Mouse (Mus musculus): ENCODE measurements around the gene Pfkfb2. TPM values are rescaled to one million over a fixed set of nuclear protein-coding genes. Genes with fewer than 3 reads are reported as not detected.
A peak's percentile ranks its signal among the peaks of the same experiment; 100 is the strongest.

The Pfkfb2 gene
- polyA plus RNA-seq, 1 experiment from 2014 or later: 5.5 TPM

DNA sequence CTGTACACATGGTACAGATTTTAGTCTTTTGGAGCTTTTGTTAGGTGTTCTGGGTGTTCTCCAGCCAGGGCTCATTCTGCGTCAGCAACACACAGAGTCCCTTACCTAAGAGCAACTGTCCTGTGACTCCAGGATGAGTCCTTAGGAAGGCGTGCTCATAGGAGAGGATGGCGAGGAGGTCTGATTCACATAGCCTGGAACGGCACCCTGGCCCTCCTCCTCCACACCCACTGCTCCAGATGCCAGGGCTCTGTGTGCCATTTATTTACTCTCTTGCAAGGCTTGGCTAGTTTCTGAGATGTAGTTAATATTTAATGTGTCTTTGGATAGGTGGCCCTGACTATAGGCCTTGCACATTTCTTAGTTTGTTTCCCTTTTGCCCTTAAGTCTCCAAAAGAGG, 4.6 kb upstream of the Pfkfb2 start:
- no peak overlapping the region for H3K4me3 ChIP-seq
- no peaks in the 10 kb centered on the region for H3K36me3 ChIP-seq
- H3K27me3 ChIP-seq (ENCODE audit: low read depth, poor library complexity, severe bottlenecking): no peaks in the 10 kb centered on the region
- H3K27ac ChIP-seq (replicated peaks): no peak overlapping the region
- WGBS: 88% methylated on average over 4 of the region's 4 CpGs
- no peaks in the 10 kb centered on the region for H3K9me3 ChIP-seq (replicated peaks)
- peaks cover 10% of the 10 kb centered on the region for H3K4me1 ChIP-seq
- DNase-seq (ENCODE audit: low spot score): no peak

DNA sequence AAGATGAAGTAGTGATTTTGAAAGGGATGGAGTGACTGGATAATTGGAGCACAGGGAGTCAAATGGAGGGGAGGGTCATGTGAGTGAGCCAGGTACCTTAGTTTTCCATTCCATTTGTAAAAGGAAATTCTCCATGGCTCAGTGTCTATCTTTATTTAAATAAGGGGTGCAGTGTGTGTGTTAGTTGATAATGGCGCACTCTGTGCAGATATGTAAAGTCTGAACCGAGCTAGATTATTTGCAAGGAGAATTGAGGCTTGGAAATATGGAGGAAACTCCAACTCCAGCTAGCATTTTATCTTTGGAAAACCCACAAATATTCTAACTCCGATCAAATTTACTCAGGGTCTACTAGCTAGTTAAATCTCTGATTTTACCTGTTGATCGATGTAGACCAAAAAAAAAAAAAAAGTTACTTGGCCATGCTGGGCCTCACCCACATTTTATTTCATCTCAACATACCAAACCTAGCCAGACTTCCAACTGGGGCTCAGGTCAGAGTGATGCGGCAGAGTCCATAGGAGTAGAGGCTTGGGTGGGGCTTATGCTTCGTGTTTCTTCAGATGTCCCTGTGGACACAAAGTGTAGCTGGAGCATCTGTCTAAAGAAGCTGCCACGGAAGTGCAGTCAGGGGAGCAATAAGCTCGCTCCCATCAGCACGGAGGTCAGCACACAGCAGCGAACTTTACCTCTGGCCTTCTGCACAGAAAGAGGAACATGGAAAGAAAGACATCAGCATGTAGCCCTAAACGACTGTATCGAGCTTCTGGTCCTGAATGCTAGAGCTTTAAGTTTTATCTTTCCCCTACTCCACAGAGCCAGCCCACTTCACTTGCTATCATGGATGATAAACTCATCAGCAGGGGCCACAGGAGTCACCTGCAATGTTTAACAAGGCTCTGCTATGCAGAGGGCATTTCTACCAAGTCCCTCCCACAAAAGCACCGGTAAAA, 3.9 kb upstream of the Pfkfb2 start:
- Histone ChIP-seq H3K27ac (replicated peaks) (no peak overlapping the region), H3K27me3 (ENCODE audit: low read depth, poor library complexity, severe bottlenecking) (no peaks in the 10 kb centered on the region), H3K4me1 (peaks cover 10% of the 10 kb centered on the region), H3K36me3 (no peaks in the 10 kb centered on the region), H3K4me3 (no peak overlapping the region), H3K9me3 (replicated peaks) (no peaks in the 10 kb centered on the region)
- no peak for DNase-seq (ENCODE audit: low spot score)
- 92% methylated on average over 13 of the region's 13 CpGs for WGBS

DNA sequence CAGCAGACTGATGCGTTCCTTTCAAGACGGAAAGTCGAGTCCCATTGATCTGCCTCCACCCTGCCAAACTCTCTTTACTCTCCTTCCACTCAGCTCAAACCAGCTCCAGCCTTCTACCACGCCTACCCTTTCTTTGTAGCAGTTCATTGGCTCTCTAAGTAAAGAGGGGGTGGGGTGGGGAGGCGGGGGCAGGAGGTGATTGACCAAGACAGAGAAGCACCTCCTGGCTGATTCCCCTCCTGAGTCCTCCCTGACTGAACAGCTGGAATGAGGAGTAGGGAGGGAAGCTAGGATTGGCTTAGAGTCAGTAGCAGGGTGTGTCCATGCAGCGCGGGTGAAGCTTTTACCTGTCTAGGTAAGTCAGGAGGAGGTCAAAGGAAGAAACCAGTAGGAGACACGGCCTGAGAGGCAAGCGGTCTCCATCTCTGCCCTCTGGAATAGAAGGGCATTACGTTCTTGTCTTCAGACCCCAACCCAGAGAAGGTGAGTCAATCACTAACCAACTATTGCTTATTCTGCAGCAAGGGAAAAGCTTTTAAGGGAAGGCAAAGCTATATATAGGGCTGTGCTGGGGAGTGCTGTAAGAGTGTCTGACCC, 2.8 kb upstream of the Pfkfb2 start, which contains the start of gene AA986860:
TSS of gene AA986860 (plus strand) at position 236 of the 597 bp plus-strand sequence.
- H3K4me3 ChIP-seq: peak within 1 kb of the TSS; percentile 34
- H3K4me1 ChIP-seq: peaks cover 10% of the 10 kb centered on the region
- no peaks in the 10 kb centered on the region for H3K36me3 ChIP-seq
- 5% methylated on average over 10 of the region's 10 CpGs for WGBS
- DNase-seq (ENCODE audit: low spot score): peak; percentile 51
- no peaks in the 10 kb centered on the region for H3K27me3 ChIP-seq (ENCODE audit: low read depth, poor library complexity, severe bottlenecking)
- no peak within 1 kb of the TSS for H3K27ac ChIP-seq (replicated peaks)
- H3K9me3 ChIP-seq (replicated peaks): no peaks in the 10 kb centered on the region

DNA sequence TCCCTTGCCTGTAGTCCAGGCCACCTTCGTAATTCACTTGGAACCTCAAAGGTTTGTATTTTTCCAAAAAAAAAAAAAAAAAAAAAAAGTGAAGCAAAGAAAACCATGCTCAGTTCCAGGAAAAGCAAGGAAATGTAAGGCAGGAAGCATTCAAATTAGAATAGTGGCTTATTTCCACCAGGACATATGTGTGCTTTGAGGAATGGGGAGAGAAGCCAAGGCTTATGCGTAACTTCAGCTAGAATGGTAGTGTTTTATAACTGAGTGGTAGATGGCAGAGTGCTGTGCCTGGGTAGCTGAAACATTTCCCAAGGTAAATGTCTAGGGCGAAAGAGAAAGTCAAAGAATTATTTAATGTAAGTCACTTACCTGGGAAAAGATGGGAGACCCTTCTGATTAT, 345 bp downstream of the Pfkfb2 start:
- Histone ChIP-seq H3K27me3 (ENCODE audit: low read depth, poor library complexity, severe bottlenecking) (no peaks in the 10 kb centered on the region), H3K36me3 (0 out of 2 replicates have a peak, but pooled peaks cover under 1% of the 10 kb centered on the region), H3K27ac (replicated peaks) (no peak overlapping the region), H3K4me1 (peaks cover 10% of the 10 kb centered on the region), H3K4me3 (no peak overlapping the region), H3K9me3 (replicated peaks) (no peaks in the 10 kb centered on the region)
- DNase-seq (ENCODE audit: low spot score): no peak
- WGBS: 91% methylated on average over 3 of the region's 3 CpGs

DNA sequence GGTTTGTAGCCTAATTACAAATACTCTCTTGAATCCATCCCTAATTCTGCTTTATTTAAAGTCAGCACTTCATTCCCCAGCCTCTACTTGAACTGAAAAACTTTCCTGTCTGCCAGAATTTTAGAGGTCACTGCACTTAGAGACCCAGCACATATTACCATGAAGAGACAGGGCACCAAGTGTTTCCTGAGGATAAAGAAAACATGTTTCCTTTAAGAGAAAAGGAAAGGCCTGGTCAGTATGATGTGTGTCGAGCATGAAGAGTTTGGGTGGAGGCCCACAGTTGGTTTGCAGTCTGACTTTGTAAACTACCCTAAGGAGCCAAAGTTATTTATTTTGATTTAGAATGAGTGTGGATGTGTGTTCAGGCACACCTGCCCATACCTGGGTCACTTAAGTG, 983 bp downstream of the Pfkfb2 start:
- H3K9me3 ChIP-seq (replicated peaks): no peaks in the 10 kb centered on the region
- H3K4me3 ChIP-seq: no peak overlapping the region
- H3K27me3 ChIP-seq (ENCODE audit: low read depth, poor library complexity, severe bottlenecking): no peaks in the 10 kb centered on the region
- peaks cover 6% of the 10 kb centered on the region; the same call in 1 of the 2 replicates for H3K36me3 ChIP-seq
- DNase-seq (ENCODE audit: low spot score): no peak
- WGBS: 85% methylated on average over 1 of the region's 1 CpGs
- H3K4me1 ChIP-seq: peaks cover 10% of the 10 kb centered on the region
- no peak overlapping the region for H3K27ac ChIP-seq (replicated peaks)

DNA sequence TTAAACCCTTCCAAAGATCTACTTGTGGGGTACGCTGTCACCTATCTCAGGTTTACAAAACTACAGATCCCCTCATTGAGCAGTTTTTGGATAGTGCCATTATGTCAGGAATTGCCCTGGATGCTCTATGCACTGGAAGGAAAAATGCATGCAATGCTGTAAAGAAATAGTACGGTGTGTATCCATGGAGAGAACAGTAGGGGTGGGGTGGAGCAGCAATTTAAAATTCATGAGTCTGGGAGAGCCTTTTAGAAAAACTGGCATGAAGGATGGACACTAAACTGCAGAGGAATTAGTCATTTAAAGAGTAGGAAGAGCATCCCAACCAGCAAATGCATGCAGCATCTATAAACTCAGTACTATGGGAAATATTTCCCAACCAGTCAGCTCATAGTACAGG, 2.7 kb downstream of the Pfkfb2 start:
- Histone ChIP-seq H3K27ac (replicated peaks) (no peak overlapping the region), H3K4me1 (peaks cover 1% of the 10 kb centered on the region), H3K36me3 (peaks cover 10% of the 10 kb centered on the region), H3K27me3 (ENCODE audit: low read depth, poor library complexity, severe bottlenecking) (no peaks in the 10 kb centered on the region), H3K4me3 (no peak overlapping the region), H3K9me3 (replicated peaks) (no peaks in the 10 kb centered on the region)
- no peak for DNase-seq (ENCODE audit: low spot score)
- 90% methylated on average over 2 of the region's 2 CpGs for WGBS

DNA sequence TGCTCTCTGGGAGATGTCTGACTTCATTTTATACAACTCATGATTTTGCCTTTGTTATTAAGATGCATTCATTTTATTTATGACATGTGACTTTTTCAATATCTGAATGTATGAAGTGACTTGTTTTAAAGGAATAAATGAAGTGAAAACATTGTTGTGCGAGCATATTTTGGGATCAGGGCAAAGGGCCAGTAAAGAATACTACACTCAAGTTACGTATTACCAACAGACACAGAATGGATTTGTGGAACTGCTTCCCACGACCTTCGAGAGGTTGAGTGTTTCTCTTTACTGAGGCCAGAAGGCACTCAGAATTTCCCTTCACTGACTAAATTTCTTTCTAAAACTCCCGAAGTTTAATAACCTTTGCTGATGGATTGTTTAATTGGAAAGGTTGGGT, 4.8 kb downstream of the Pfkfb2 start:
- H3K4me1 ChIP-seq: peaks cover 3% of the 10 kb centered on the region; the same call in 1 of the 2 replicates
- DNase-seq (ENCODE audit: low spot score): no peak
- no peak overlapping the region for H3K27ac ChIP-seq (replicated peaks)
- no peak overlapping the region for H3K4me3 ChIP-seq
- no peaks in the 10 kb centered on the region for H3K27me3 ChIP-seq (ENCODE audit: low read depth, poor library complexity, severe bottlenecking)
- H3K9me3 ChIP-seq (replicated peaks): no peaks in the 10 kb centered on the region
- 97% methylated on average over 5 of the region's 5 CpGs for WGBS
- peaks cover 19% of the 10 kb centered on the region for H3K36me3 ChIP-seq

DNA sequence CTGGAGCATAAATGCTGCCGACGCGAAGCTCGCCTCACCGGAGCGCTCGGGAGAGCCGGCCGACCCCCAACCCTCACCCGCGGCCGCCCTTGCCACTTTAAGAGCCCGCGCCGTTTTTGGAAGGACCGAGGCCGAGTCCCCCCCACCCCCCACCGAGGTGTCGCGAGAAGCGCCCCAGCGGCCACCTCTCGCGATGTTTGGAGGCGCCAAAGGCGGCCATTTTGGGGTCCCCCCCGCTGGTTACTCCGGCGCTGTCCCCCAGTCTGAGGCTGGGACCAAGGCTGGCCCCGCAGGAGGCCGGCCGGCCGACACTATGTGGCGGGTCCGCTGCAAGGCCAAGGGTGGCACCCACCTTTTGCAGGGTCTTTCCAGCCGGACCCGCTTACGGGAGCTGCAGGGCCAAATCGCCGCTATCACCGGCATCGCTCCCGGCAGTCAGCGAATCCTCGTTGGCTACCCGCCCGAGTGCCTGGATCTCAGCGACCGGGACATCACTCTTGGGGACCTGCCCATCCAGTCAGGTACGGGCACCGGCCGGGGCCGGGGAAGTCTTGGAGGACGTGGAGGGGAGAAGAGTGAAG, 11.7 kb downstream of the Pfkfb2 start, which contains the start of gene Yod1:
TSS of gene Yod1 (plus strand) at position 37 of the 581 bp plus-strand sequence.
- Histone ChIP-seq H3K4me3 (peak within 1 kb of the TSS; percentile 82), H3K27me3 (ENCODE audit: low read depth, poor library complexity, severe bottlenecking) (peaks cover 24% of the 10 kb centered on the region), H3K9me3 (replicated peaks) (no peaks in the 10 kb centered on the region), H3K27ac (replicated peaks) (peak within 1 kb of the TSS; percentile 94), H3K4me1 (peaks cover 27% of the 10 kb centered on the region), H3K36me3 (peaks cover 18% of the 10 kb centered on the region)
- under 1% methylated on average over 54 of the region's 54 CpGs for WGBS
- peak; percentile 90 for DNase-seq (ENCODE audit: low spot score)

DNA sequence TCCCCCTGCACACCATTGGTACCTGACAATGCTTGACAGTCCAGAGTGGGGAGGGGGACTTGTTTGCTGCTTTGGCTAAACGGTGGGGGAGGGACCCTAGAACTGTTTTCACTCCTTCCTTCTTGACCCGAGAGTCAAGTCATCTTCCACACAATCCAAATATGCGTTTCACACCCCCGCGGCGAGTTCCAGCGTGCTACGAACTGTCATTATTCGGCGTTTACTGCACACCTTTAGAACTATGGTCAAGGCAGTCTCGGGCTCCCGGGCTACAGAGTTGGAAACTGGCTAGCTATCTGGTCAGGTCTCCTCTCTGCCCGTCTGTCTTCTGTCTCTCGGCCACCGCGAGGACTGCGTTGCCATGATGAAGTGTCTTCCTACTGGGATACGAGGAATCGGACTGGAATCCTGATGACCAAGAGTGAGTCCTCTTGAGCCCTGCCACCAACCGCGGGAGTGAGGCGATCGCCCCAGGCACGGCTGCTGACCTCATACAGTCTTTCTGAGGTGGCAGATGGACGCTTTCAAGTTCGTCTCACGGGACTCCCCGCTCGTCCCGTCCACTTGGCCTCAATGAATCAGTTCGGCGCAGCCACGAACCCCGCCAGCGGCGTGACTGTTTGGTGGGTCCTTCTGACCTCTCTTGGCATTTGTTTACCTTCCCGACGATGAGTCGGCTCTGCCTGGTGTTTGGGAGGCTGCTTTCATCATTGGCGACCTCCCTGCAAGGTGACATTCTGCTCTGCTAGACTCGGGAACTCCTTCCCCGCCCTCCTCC, 12.4 kb downstream of the Pfkfb2 start:
- under 1% methylated on average over 42 of the region's 42 CpGs for WGBS
- H3K27me3 ChIP-seq (ENCODE audit: low read depth, poor library complexity, severe bottlenecking): peaks cover 24% of the 10 kb centered on the region
- H3K27ac ChIP-seq (replicated peaks): peak overlapping the region; percentile 94
- no peaks in the 10 kb centered on the region for H3K9me3 ChIP-seq (replicated peaks)
- peak overlapping the region; percentile 82 for H3K4me3 ChIP-seq
- H3K36me3 ChIP-seq: peaks cover 16% of the 10 kb centered on the region
- DNase-seq (ENCODE audit: low spot score): no peak
- H3K4me1 ChIP-seq: peaks cover 27% of the 10 kb centered on the region

DNA sequence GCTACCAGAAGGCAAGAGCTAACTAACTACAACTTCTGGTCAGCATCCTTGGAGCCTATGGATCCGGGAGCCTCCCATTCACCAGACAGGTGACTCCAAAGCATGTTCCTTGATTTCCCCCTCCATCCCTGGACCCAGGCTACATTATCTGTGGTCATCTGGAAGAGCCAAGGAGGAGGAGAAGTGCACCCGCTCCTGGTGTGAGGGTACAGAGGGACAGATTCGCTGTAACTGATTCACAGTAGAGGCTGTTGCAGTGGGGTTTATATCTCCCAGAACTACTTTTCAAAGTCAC, 12.9 kb downstream of the Pfkfb2 start:
- Histone ChIP-seq H3K27ac (replicated peaks) (peak overlapping the region; percentile 94), H3K36me3 (peaks cover 16% of the 10 kb centered on the region), H3K4me1 (peaks cover 27% of the 10 kb centered on the region), H3K4me3 (peak overlapping the region; percentile 82), H3K9me3 (replicated peaks) (no peaks in the 10 kb centered on the region), H3K27me3 (ENCODE audit: low read depth, poor library complexity, severe bottlenecking) (peaks cover 24% of the 10 kb centered on the region)
- WGBS: 3% methylated on average over 3 of the region's 3 CpGs
- DNase-seq (ENCODE audit: low spot score): no peak

DNA sequence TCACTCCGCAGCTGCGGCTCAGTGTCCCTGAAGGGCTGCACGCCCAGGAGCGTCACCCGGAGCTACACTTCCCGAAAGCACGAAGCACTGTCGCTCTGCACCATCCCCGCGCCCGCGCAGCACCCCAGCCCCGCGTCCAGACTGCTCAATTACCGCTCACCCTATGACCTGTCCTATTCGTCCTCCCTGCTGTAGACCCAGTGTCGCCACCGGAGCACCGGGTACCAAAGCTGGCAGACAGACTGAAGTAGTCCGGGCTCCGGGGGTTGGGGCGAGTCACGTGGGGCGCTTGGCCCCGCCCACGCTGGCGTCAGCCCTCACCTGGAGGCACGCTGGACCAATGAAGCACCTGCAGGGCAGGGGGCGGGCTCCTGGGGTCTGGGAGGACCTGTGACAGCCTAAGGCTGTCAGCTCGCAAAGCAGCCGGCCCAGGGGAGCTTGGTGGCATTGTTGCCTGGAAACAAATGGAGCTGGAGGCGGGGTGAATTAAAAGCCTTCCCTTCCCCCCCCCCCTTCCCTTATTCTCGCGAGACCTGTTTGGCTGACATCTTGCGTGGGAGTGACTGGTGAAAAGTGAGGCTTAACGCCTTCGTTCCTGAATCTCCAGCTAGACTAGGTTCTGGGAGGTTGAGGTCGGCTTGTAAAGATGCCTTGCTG, 13.4 kb downstream of the Pfkfb2 start, which contains the start of gene Gm29427:
TSS of gene Gm29427 (minus strand) at position 239 of the 657 bp plus-strand sequence.
- 1% methylated on average over 38 of the region's 38 CpGs for WGBS
- Histone ChIP-seq H3K36me3 (peaks cover 16% of the 10 kb centered on the region), H3K4me1 (peaks cover 27% of the 10 kb centered on the region), H3K4me3 (peak within 1 kb of the TSS; percentile 82), H3K9me3 (replicated peaks) (no peaks in the 10 kb centered on the region), H3K27ac (replicated peaks) (peak within 1 kb of the TSS; percentile 94), H3K27me3 (ENCODE audit: low read depth, poor library complexity, severe bottlenecking) (peaks cover 24% of the 10 kb centered on the region)
- peak; percentile 83 for DNase-seq (ENCODE audit: low spot score)

DNA sequence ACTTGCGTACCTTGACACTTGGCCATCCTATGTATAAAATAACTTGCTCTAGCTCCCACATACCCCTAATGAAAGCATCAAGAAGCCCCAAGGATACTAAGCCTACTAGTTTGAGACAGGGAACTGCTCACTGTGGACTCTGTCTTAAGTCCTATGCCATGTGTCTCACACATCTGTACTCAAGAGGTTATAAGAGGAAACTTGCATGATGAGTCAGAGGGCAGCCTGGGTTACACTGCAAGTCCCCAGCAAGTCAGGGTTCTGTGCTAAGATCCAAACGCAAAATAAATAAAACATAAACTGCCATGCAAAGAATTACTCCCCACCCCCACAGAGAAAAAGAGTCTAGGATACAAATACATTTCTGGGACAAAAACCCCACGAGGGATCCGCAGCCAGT, 15.0 kb downstream of the Pfkfb2 start:
- no peaks in the 10 kb centered on the region for H3K9me3 ChIP-seq (replicated peaks)
- H3K4me1 ChIP-seq: peaks cover 23% of the 10 kb centered on the region
- peaks cover 5% of the 10 kb centered on the region for H3K36me3 ChIP-seq
- no peak overlapping the region for H3K4me3 ChIP-seq
- H3K27me3 ChIP-seq (ENCODE audit: low read depth, poor library complexity, severe bottlenecking): peaks cover 24% of the 10 kb centered on the region
- DNase-seq (ENCODE audit: low spot score): no peak
- 78% methylated on average over 4 of the region's 4 CpGs for WGBS
- no peak overlapping the region for H3K27ac ChIP-seq (replicated peaks)

All from midbrain, embryonic 10.5 days (tissue).